ENCODE assay signal across 10 mouse cellular contexts in genomic region chr19:47659765-47660408, GRCm38 (mm10). TPM values are rescaled to one million over a fixed set of nuclear protein-coding genes. Genes with fewer than 3 reads are reported as not detected.
DNase-seq lines count a peak whose midpoint lies in the region; ATAC-seq lines count a peak whose summit lies in the region.
"Had no signal": no experiment of that assay in that cellular context is flagged by ENCODE, and none has a peak within 500 bp of the region (broad histone marks: within the 10 kb centered on the region; RNA-seq: fewer than 3 reads in every experiment).

No protein-coding gene starts in this region.

- H3K4me3 ChIP-seq in hindbrain, embryonic 13.5 days = no peak overlapping the region
- H3K4me3 ChIP-seq in hindbrain, embryonic 11.5 days (ENCODE audit: low read depth, low read length) = no peak overlapping the region
- no peak overlapping the region for H3K4me3 ChIP-seq in embryonic facial prominence, embryonic 13.5 days

- no peak overlapping the region for H3K27ac ChIP-seq in hindbrain, embryonic 13.5 days
- no peak overlapping the region for H3K27ac ChIP-seq in hindbrain, embryonic 11.5 days (ENCODE audit: low read depth, low read length)
- peak overlapping the region; percentile 73; the same call in 1 of the 2 replicates for H3K27ac ChIP-seq in embryonic facial prominence, embryonic 13.5 days

- H3K27me3 ChIP-seq in hindbrain, embryonic 13.5 days = 0 out of 2 replicates have a peak, but pooled peaks cover 3% of the 10 kb centered on the region
- no peaks in the 10 kb centered on the region for H3K27me3 ChIP-seq in hindbrain, embryonic 11.5 days (ENCODE audit: control insufficient read depth, insufficient read depth, low read length)
- no peaks in the 10 kb centered on the region for H3K27me3 ChIP-seq in embryonic facial prominence, embryonic 13.5 days

- ATAC-seq in hindbrain, embryonic 13.5 days (ENCODE audit: low FRiP score) = no peak
- ATAC-seq in hindbrain, embryonic 11.5 days (ENCODE audit: low FRiP score) = no peak
- no peak for ATAC-seq in embryonic facial prominence, embryonic 13.5 days (ENCODE audit: insufficient number of reproducible peaks, insufficient read depth, low FRiP score, low TSS enrichment, low read depth)
- no peak for ATAC-seq in erythroid progenitor cell, adult 5-6 weeks (replicated peaks; ENCODE audit: low FRiP score, poor library complexity, severe bottlenecking)

- WGBS in hindbrain, embryonic 13.5 days = 90% methylated on average over 9 of the region's 9 CpGs
- 94% methylated on average over 9 of the region's 9 CpGs for WGBS in hindbrain, embryonic 11.5 days
- 83% methylated on average over 9 of the region's 9 CpGs for WGBS in embryonic facial prominence, embryonic 13.5 days

- no peak for DNase-seq in hindbrain, embryonic 11.5 days (ENCODE audit: low spot score)
- peak; percentile 29 for DNase-seq in MN1 (ENCODE audit: low spot score)
- peak; percentile 35 for DNase-seq in lung, postnatal 36 days
- DNase-seq in left cerebral cortex, adult 8-10 months (ENCODE audit: low spot score in 2 of 2) = no peak
- DNase-seq: cerebellum, adult 11-12 months; kidney, adult 18-20 months; right cerebral cortex, postnatal 14 days had no signal

- H3K4me2 ChIP-seq in hindbrain, embryonic 13.5 days = no peak overlapping the region
- H3K4me2 ChIP-seq in hindbrain, embryonic 11.5 days (replicated peaks; ENCODE audit: low read depth, low read length) = no peak overlapping the region
- no peak overlapping the region for H3K4me2 ChIP-seq in embryonic facial prominence, embryonic 13.5 days

- 0 out of 2 replicates have a peak overlapping the region, but pooled peaks have one; percentile 25 for H3K9ac ChIP-seq in hindbrain, embryonic 13.5 days
- no peak overlapping the region for H3K9ac ChIP-seq in hindbrain, embryonic 11.5 days (ENCODE audit: low read depth, low read length)
- peak overlapping the region; percentile 61; the same call in 1 of the 2 replicates for H3K9ac ChIP-seq in embryonic facial prominence, embryonic 13.5 days

- no peaks in the 10 kb centered on the region for H3K9me3 ChIP-seq in hindbrain, embryonic 13.5 days
- H3K9me3 ChIP-seq in hindbrain, embryonic 11.5 days (ENCODE audit: control insufficient read depth, low read length) = no peaks in the 10 kb centered on the region
- H3K9me3 ChIP-seq in embryonic facial prominence, embryonic 13.5 days = no peaks in the 10 kb centered on the region

- H3K4me1 ChIP-seq in hindbrain, embryonic 13.5 days (replicated peaks) = peaks cover 4% of the 10 kb centered on the region
- no peaks in the 10 kb centered on the region for H3K4me1 ChIP-seq in hindbrain, embryonic 11.5 days (replicated peaks; ENCODE audit: control insufficient read depth, insufficient read depth, low read length)
- H3K4me1 ChIP-seq in embryonic facial prominence, embryonic 13.5 days = peaks cover 9% of the 10 kb centered on the region

- no peaks in the 10 kb centered on the region for H3K36me3 ChIP-seq in hindbrain, embryonic 13.5 days
- H3K36me3 ChIP-seq in hindbrain, embryonic 11.5 days (ENCODE audit: control insufficient read depth, insufficient read depth, low read length) = no peaks in the 10 kb centered on the region
- H3K36me3 ChIP-seq in embryonic facial prominence, embryonic 13.5 days = no peaks in the 10 kb centered on the region

RNA-seq across cellular contexts. Expression of gene Col17a1, which starts 32.0 kb away (rescaled TPM):
- 0.18 and 0.31 TPM in 2 replicates for polyA plus RNA-seq in hindbrain, embryonic 13.5 days (2015; fragmentation: Nextera tagmentation; extraction: Ambion mirVana)
- polyA plus RNA-seq in hindbrain, embryonic 11.5 days (2014; fragmentation: Nextera tagmentation; extraction: Ambion mirVana) = 0.36 and 0.38 TPM in 2 replicates
- polyA plus RNA-seq in embryonic facial prominence, embryonic 13.5 days (2015; fragmentation: Nextera tagmentation; extraction: Ambion mirVana) = 22.9 and 26.3 TPM in 2 replicates
- total RNA-seq in left cerebral cortex, adult 8-10 months (2022) = under 1 TPM; 0.33 to 0.74 (median 0.47) TPM
- total RNA-seq in erythroid progenitor cell, adult 5-6 weeks (2015; ENCODE audit: low replicate concordance) = not detected in 2 replicates
- total RNA-seq in erythroid progenitor cell, adult 5-6 weeks (2017; ENCODE audit: low replicate concordance) = not detected in 2 replicates

Comparison
In these comparisons a context has a peak if more than half of its experiments do, and no peak if none do; other contexts are left out.
1. DNase-seq: peak in MN1 (single experiment) and lung, postnatal 36 days (single experiment); none in hindbrain, embryonic 11.5 days (single experiment) and left cerebral cortex, adult 8-10 months (0 of 2).
2. RNA of gene Col17a1, which starts 32.0 kb away (polyA plus RNA-seq): 22.9 to 26.3 TPM in embryonic facial prominence, embryonic 13.5 days; 0.36 to 0.38 TPM in hindbrain, embryonic 11.5 days and 0.18 to 0.31 TPM in hindbrain, embryonic 13.5 days; every median in the first group is over 10 times any median in the second.